Mouse (Mus musculus) brain, embryonic 14.5 days (tissue): ENCODE measurements at regions not wholly inside any gene's neighbourhood (a gene's known extent, or its start where the extent isn't known, plus 50 kb on each side); places are given as distances from the start of the nearest gene placed in this dataset.

Source experiments
- DNase-seq: peaks from one replicate; pipeline ENCODE4 v3.0.0-alpha.2; 2011; ENCODE audit warnings: low read depth
- CTCF ChIP-seq: fragments of 200-500 bp; IDR thresholded peaks from 2 replicates; pipeline ENCODE4 v1.5.1; 2012; ENCODE audit warnings: inconsistent platforms, mild to moderate bottlenecking, moderate library complexity, borderline replicate concordance; ENCODE audit not compliant: insufficient read depth, insufficient read length; ENCODE audit errors: extremely low read depth
- POLR2A ChIP-seq: fragments of 200-500 bp; IDR thresholded peaks from 2 replicates; pipeline ENCODE4 v1.6.1; 2012; ENCODE audit warnings: mild to moderate bottlenecking, inconsistent platforms, borderline replicate concordance; ENCODE audit not compliant: poor library complexity, insufficient read depth, insufficient read length, severe bottlenecking; ENCODE audit errors: extremely low read depth

DNA sequence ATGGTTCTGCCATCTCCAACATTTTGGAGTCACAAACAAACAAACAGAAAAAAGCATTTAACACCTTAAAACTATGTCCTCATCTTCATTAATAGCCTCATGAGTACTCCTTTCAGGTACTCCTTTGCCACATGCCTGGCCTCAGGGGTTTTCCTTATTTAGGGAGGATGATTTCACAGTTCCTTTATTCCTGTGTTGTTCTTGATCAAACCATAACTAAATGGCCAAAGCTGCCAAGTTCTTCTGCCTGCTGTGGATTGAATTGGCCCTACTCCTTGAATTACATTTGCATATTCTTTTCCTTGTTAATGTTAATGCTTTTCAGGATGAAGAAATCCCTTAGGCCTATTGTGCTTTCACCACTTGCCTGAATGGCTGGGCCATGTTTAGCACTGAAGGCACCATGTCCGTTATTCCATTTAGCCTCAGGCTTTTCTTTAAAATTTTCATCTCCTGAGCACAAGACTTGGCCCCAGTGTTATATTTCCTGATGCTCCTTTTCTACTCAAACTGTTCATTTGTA is 1787.4 kb downstream of the Hace1 start:
- peak; percentile 87 for DNase-seq
- no peak for TF ChIP-seq CTCF
- TF ChIP-seq POLR2A = no peak

DNA sequence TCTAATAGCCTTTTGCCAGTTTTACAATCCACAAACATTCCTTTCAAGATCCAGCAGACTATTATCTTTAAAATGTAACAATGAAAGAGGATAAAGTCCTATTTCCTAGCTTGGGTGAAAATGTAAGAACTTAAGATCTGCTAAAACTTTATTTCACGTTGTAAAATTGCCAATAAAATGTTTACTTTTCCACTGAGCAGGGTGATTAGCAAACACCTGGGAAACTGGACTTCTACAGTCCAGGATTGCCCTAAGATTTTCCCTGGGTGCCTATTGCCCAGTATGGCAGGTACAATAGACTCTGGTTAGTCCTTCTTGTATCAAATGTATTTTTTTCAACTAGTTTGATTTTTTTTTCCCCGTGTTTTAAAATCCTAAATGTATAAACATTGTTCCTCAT is 1789.2 kb downstream of the Hace1 start:
- DNase-seq = no peak
- TF ChIP-seq CTCF = no peak
- TF ChIP-seq POLR2A = no peak

DNA sequence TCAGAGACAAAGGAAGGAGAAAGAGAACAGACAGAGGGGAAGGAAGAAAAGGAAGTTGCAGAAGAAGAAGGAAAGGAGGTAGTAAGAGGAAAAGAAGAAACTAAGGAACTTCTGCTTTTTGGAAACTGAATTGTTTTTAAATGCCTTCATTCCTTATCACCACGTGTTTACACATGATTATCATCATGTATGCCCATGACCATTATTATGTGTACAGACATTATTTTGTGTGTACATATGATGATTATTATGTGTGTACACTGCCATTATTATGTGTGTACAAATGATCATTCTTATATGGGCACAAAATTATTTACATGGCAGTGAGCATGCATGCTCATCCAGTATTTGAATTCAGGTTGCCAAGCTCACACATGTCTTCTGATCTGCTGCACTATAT is 1825.9 kb downstream of the Hace1 start:
- TF ChIP-seq CTCF = no peak
- TF ChIP-seq POLR2A = no peak
- no peak for DNase-seq

DNA sequence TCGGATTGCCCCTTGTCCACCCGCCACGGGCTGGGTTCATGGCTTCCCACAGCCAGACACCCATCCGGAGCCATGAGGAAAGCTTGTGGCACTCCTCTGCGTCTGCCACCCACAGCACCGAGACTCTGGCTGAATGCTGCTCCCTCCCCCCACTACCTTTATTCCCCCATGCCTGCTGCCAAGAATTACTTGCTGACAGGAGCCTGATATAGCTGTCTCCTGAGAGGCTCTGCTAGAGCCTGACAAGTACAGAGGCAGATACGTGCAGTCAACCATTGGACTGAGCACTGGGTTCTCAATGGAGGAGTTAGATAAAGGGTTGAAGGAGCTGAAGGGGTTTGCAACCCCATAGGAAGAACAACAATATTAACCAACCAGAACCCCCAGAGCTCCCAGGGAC is 1848.9 kb downstream of the Hace1 start:
- DNase-seq = no peak
- TF ChIP-seq POLR2A (no peak), CTCF (no peak)
